In the genomic region with DNA sequence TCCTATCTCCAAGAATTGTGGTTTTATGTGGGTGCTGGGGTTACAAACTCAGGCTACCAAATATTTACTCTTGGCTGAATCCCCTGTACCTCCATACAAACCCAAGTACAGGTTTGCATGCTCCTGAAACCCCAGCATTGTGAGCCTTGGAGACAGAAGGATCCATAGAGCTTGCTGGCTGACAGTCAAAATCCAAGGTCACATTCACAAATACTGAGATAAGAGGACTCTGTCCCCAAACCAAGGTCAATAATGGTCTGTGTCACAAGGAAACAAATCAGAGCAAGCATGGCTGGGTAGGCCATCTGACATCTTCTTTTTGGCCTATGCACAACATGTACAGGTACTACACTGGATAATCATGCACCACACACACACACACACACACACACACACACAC, we compare ENCODE assay signal across 29 mouse cellular contexts. TPM values are rescaled to one million over a fixed set of nuclear protein-coding genes. Genes with fewer than 3 reads are reported as not detected.
DNase-seq lines count a peak whose midpoint lies in the region; ATAC-seq and TF ChIP-seq lines count a peak whose summit lies in the region.
"Had no signal": no experiment of that assay in that cellular context is flagged by ENCODE, and none has a peak within 500 bp of the region (broad histone marks: within the 10 kb centered on the region; RNA-seq: fewer than 3 reads in every experiment).

No protein-coding gene starts in this region.

- peak; percentile 35 to 66 for DNase-seq in adrenal gland, adult (ENCODE audit: inconsistent age in 2 of 2, low spot score in 1 of 2)
- DNase-seq in adrenal gland, adult 18-20 months (ENCODE audit: low spot score in 2 of 2), result no peak
- DNase-seq in adrenal gland, postnatal 10 days, result peak; percentile 14
- DNase-seq in adrenal gland, postnatal 25 days, result no peak
- peak; percentile 3 for DNase-seq in liver, adult 2 months (ENCODE audit: extremely low read depth, low read depth, low spot score)
- no peak for DNase-seq in liver, postnatal 0 days
- DNase-seq in ovary, adult 18-20 months (ENCODE audit: low spot score), result peak; percentile 1
- no peak for DNase-seq in ovary, postnatal 10 days (ENCODE audit: low spot score)
- DNase-seq: B cell, adult 2 months; cerebellum, adult 11 months; cerebellum, adult 18-20 months; cerebellum, adult 8-10 months; cerebellum, adult 9-11 months; cerebellum, postnatal 14 days; cerebellum, postnatal 36 days; embryo, embryonic 11 days had no signal

- no peaks in the 10 kb centered on the region for H3K9me3 ChIP-seq in liver, postnatal 0 days (ENCODE audit: low read length)
- H3K9me3 ChIP-seq: embryonic facial prominence, embryonic 13.5 days; embryonic facial prominence, embryonic 15.5 days; forebrain, embryonic 10.5 days; forebrain, embryonic 12.5 days; G1E had no signal

- H3K36me3 ChIP-seq in liver, adult 2 months (ENCODE audit: control insufficient read depth, insufficient read depth, low read length), result no peaks in the 10 kb centered on the region
- H3K36me3 ChIP-seq in liver, postnatal 0 days (replicated peaks; ENCODE audit: insufficient read depth, low read length), result no peaks in the 10 kb centered on the region
- H3K36me3 ChIP-seq: embryonic facial prominence, embryonic 13.5 days; embryonic facial prominence, embryonic 15.5 days; forebrain, embryonic 10.5 days; forebrain, embryonic 12.5 days; G1E had no signal

- no peak overlapping the region for H3K9ac ChIP-seq in liver, adult 2 months (ENCODE audit: low read depth, low read length)
- H3K9ac ChIP-seq in liver, postnatal 0 days (replicated peaks), result no peak overlapping the region
- H3K9ac ChIP-seq: embryonic facial prominence, embryonic 13.5 days; embryonic facial prominence, embryonic 15.5 days; forebrain, embryonic 12.5 days had no signal

- no peak for TF ChIP-seq EP300 in liver, postnatal 0 days (IDR thresholded peaks at IDR 0.05; ENCODE audit: low read depth)

- no peak for TF ChIP-seq CTCF in liver, adult 2 months (IDR thresholded peaks at IDR 0.05; ENCODE audit: low read depth, low read length)
- no peak for TF ChIP-seq CTCF in liver, postnatal 0 days (IDR thresholded peaks at IDR 0.05; ENCODE audit: low read depth)

- ATAC-seq in liver, postnatal 0 days, result no peak
- ATAC-seq: activated CD4-positive, CD25-positive, alpha-beta regulatory T cell, adult 4 months; CD4-positive, CD25-positive, alpha-beta regulatory T cell, adult 4 months; forebrain, embryonic 14.5 days; forebrain, embryonic 16.5 days; Patski had no signal

- H3K27ac ChIP-seq in liver, adult 2 months (replicated peaks; ENCODE audit: insufficient read depth, low read depth, low read length), result no peak overlapping the region
- H3K27ac ChIP-seq in liver, postnatal 0 days (ENCODE audit: low read depth), result no peak overlapping the region
- H3K27ac ChIP-seq: embryonic facial prominence, embryonic 13.5 days; embryonic facial prominence, embryonic 15.5 days; forebrain, embryonic 10.5 days; forebrain, embryonic 12.5 days had no signal

- TF ChIP-seq POLR2A in liver, adult 2 months (IDR thresholded peaks at IDR 0.05; ENCODE audit: extremely low read depth, insufficient read depth, low read length), result no peak

- no peaks in the 10 kb centered on the region for H3K27me3 ChIP-seq in liver, adult 2 months (ENCODE audit: control insufficient read depth, insufficient read depth, low read length)
- H3K27me3 ChIP-seq in liver, postnatal 0 days (ENCODE audit: insufficient read depth, low read length), result no peaks in the 10 kb centered on the region
- H3K27me3 ChIP-seq: CH12.LX; embryonic facial prominence, embryonic 13.5 days; embryonic facial prominence, embryonic 15.5 days; forebrain, embryonic 12.5 days had no signal

- no peak overlapping the region for H3K4me3 ChIP-seq in liver, adult 2 months (ENCODE audit: insufficient read depth, low read depth, low read length)
- H3K4me3 ChIP-seq in liver, postnatal 0 days (ENCODE audit: low read depth, low read length), result no peak overlapping the region
- H3K4me3 ChIP-seq: embryonic facial prominence, embryonic 13.5 days; embryonic facial prominence, embryonic 15.5 days; erythroblast, embryonic 14.5 days; forebrain, embryonic 10.5 days; forebrain, embryonic 12.5 days had no signal

- H3K4me2 ChIP-seq in liver, postnatal 0 days (ENCODE audit: low read depth, low read length), result no peak overlapping the region
- H3K4me2 ChIP-seq: embryonic facial prominence, embryonic 13.5 days; embryonic facial prominence, embryonic 15.5 days; forebrain, embryonic 12.5 days had no signal

- no peaks in the 10 kb centered on the region for H3K79me2 ChIP-seq in liver, adult 2 months (ENCODE audit: control insufficient read depth, insufficient read depth, low read length)

- H3K4me1 ChIP-seq in liver, adult 2 months (ENCODE audit: control insufficient read depth, insufficient read depth, low read length), result no peaks in the 10 kb centered on the region
- H3K4me1 ChIP-seq in liver, postnatal 0 days (ENCODE audit: insufficient read depth), result 0 out of 2 replicates have a peak, but pooled peaks cover 3% of the 10 kb centered on the region
- H3K4me1 ChIP-seq: embryonic facial prominence, embryonic 15.5 days; forebrain, embryonic 12.5 days had no signal

RNA-seq across cellular contexts. Expression of a gene that starts 10.3 kb away (rescaled TPM):
- not detected for total RNA-seq in adrenal gland, adult 18-20 months (2021)
- not detected for total RNA-seq in adrenal gland, postnatal 10 days (2021)
- total RNA-seq in adrenal gland, postnatal 25 days (2021), result not detected in 2 replicates
- not detected in 2 replicates for total RNA-seq in liver, adult 2 months (2014; rRNA removed)
- not detected in 2 replicates for polyA plus RNA-seq in liver, adult 2 months (2012; rRNA removed)
- polyA plus RNA-seq in liver, postnatal 0 days (2015; fragmentation: Nextera tagmentation; extraction: Ambion mirVana), result 0.11 TPM in 1 of 2 replicates, not detected in the other
- total RNA-seq: CH12.LX; common myeloid progenitor, adult 5-6 weeks had no signal
- polyA plus RNA-seq: activated CD4-positive, CD25-positive, alpha-beta regulatory T cell, adult 4 months; erythroblast, embryonic 14.5 days; forebrain, embryonic 10.5 days; forebrain, embryonic 16.5 days; G1E; Patski had no signal

Comparison
In these comparisons a context has a peak if more than half of its experiments do, and no peak if none do; other contexts are left out.
1. DNase-seq: peak in adrenal gland, adult (2 of 2), adrenal gland, postnatal 10 days (single experiment), liver, adult 2 months (single experiment) and ovary, adult 18-20 months (single experiment); none in adrenal gland, adult 18-20 months (0 of 2), adrenal gland, postnatal 25 days (single experiment), liver, postnatal 0 days (single experiment) and ovary, postnatal 10 days (single experiment).